Mouse (Mus musculus): ENCODE data around the gene Fancc.

DNA sequence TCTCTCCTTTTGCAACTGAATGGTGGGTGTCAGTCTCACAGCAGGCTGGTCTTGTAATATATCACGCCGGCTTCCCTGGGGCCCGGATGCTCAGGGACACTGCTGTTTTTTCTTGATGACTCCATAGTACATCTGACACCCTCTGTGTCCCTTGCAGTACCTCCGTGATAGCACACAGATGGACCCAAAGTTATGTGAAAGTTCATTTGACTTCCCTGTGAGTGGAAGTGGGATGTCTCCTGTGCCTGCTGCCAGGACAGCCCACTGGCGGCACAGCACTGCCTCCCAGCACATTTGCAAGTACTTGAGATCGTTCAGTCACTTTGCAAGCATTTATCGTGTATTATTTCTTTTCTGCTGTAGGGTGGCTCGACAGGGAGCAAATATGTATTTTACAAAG lies 217.3 kb downstream of the Fancc start:
- no peak for TF ChIP-seq CTCF (IDR thresholded peaks at IDR 0.05; ENCODE audit: insufficient read depth, low read length)
- no peak for TF ChIP-seq POLR2A (IDR thresholded peaks at IDR 0.05; ENCODE audit: borderline replicate concordance, extremely low read depth, low read depth, low read length)
